Mouse (Mus musculus) mesoderm, embryonic 11.5 days (tissue): Measurements from ENCODE around the gene Ugt1a10.

Source experiments
- DNase-seq: peaks from one replicate; pipeline ENCODE4 v3.0.0-alpha.2; 2012; ENCODE audit warnings: low read depth, low spot score

Gene Ugt1a10

GRCm38 (mm10) chr1:88254793-88255465 is 199.7 kb downstream of the Ugt1a10 start:
- DNase-seq: no peak

- DNase-seq: no peak
Observed at GRCm38 (mm10) chr1:88255466-88255857, 200.3 kb downstream of the Ugt1a10 start.

- DNase-seq: no peak
Observed at GRCm38 (mm10) chr1:88255989-88256754, 201.0 kb downstream of the Ugt1a10 start.

GRCm38 (mm10) chr1:88256886-88257663 is 201.9 kb downstream of the Ugt1a10 start:
- no peak for DNase-seq

GRCm38 (mm10) chr1:88257681-88258080 is 202.5 kb downstream of the Ugt1a10 start:
- DNase-seq: no peak

GRCm38 (mm10) chr1:88258361-88258760 is 203.2 kb downstream of the Ugt1a10 start:
- DNase-seq: no peak

GRCm38 (mm10) chr1:88258881-88259642 is 203.9 kb downstream of the Ugt1a10 start:
- DNase-seq: peak; percentile 44

GRCm38 (mm10) chr1:88259643-88260024 is 204.4 kb downstream of the Ugt1a10 start:
- DNase-seq: no peak

GRCm38 (mm10) chr1:88260114-88260513 is 204.9 kb downstream of the Ugt1a10 start:
- no peak for DNase-seq

GRCm38 (mm10) chr1:88260604-88261377 is 205.6 kb downstream of the Ugt1a10 start:
- DNase-seq: no peak

GRCm38 (mm10) chr1:88261706-88262105 is 206.5 kb downstream of the Ugt1a10 start:
- DNase-seq: no peak

- DNase-seq: peak; percentile 52
Observed at GRCm38 (mm10) chr1:88262255-88262654, 207.1 kb downstream of the Ugt1a10 start.

GRCm38 (mm10) chr1:88262961-88263360 is 207.8 kb downstream of the Ugt1a10 start:
- DNase-seq: no peak

GRCm38 (mm10) chr1:88263778-88264177 is 208.6 kb downstream of the Ugt1a10 start:
- DNase-seq: no peak

- DNase-seq: no peak
Observed at GRCm38 (mm10) chr1:88264237-88264868, 209.2 kb downstream of the Ugt1a10 start.

- DNase-seq: no peak
Observed at GRCm38 (mm10) chr1:88264869-88265240, 209.7 kb downstream of the Ugt1a10 start.

GRCm38 (mm10) chr1:88266123-88266522 is 210.9 kb downstream of the Ugt1a10 start:
- DNase-seq: no peak

- DNase-seq: no peak
Observed at GRCm38 (mm10) chr1:88267489-88267888, 212.3 kb downstream of the Ugt1a10 start.

- no peak for DNase-seq
Observed at GRCm38 (mm10) chr1:88268070-88268469, 212.9 kb downstream of the Ugt1a10 start.
